Mouse (Mus musculus) ES-E14 (cell line): ENCODE results near the gene Tsr1. TPM values are rescaled to one million over a fixed set of nuclear protein-coding genes. Genes with fewer than 3 reads are reported as not detected.

ENCODE experiments used
- DNase-seq: peaks from one replicate; pipeline ENCODE4 v3.0.0-alpha.2; 2013; ENCODE audit warnings: low read depth, low spot score
- H3K27ac ChIP-seq: 2 replicates; pipeline ENCODE4 v1.5.1; 2012; ENCODE audit warnings: low read depth, mild to moderate bottlenecking, low read length, moderate library complexity, mixed read lengths; ENCODE audit not compliant: poor library complexity, insufficient read depth, severe bottlenecking
- H3K36me3 ChIP-seq: 2 replicates; pipeline ENCODE4 v1.6.1; 2012; ENCODE audit warnings: mild to moderate bottlenecking, low read length, moderate library complexity, mixed read lengths; ENCODE audit not compliant: control insufficient read depth, poor library complexity, insufficient read depth, severe bottlenecking
- H3K4me1 ChIP-seq, 2 experiments: fragments of 150-350 bp in 1 of 2; sonication (generic) in 1 of 2; 2 replicates each; pipeline ENCODE4 v1.6.1; 2012; ENCODE audit warnings: low read length in 2 of 2, mild to moderate bottlenecking in 1 of 2, mixed read lengths in 1 of 2; ENCODE audit not compliant: control insufficient read depth in 2 of 2, insufficient read depth in 2 of 2, poor library complexity in 1 of 2
- H3K4me3 ChIP-seq, 2 experiments: fragments of 150-350 bp in 1 of 2; sonication (generic) in 1 of 2; 2 replicates each; pipeline ENCODE4 v1.5.1; 2012; ENCODE audit warnings: low read length in 2 of 2, low read depth in 1 of 2, mild to moderate bottlenecking in 1 of 2, mixed read lengths in 1 of 2; ENCODE audit not compliant: insufficient read depth in 1 of 2, poor library complexity in 1 of 2, severe bottlenecking in 1 of 2
- H3K9ac ChIP-seq: 2 replicates; pipeline ENCODE4 v1.6.1; 2012; ENCODE audit warnings: low read depth, mild to moderate bottlenecking, low read length, mixed read lengths; ENCODE audit not compliant: poor library complexity, insufficient read depth, severe bottlenecking
- H3K9me3 ChIP-seq: fragments of 150-350 bp; sonication (generic); 2 replicates; pipeline ENCODE4 v1.6.1; 2012; ENCODE audit warnings: low read depth, mild to moderate bottlenecking, low read length; ENCODE audit not compliant: control insufficient read depth, insufficient read depth
- CHD2 ChIP-seq: IDR thresholded peaks from 2 replicates; pipeline ENCODE4 v1.6.1; 2014; ENCODE audit warnings: mild to moderate bottlenecking, low read depth, low read length, inconsistent platforms
- HCFC1 ChIP-seq: IDR thresholded peaks from 2 replicates; pipeline ENCODE4 v1.6.1; 2012; ENCODE audit warnings: low read length, inconsistent platforms, borderline replicate concordance; ENCODE audit not compliant: insufficient read depth
- MAFK ChIP-seq: IDR thresholded peaks from 2 replicates; pipeline ENCODE4 v1.6.1; 2014; ENCODE audit warnings: mild to moderate bottlenecking, low read depth, low read length, inconsistent platforms; ENCODE audit not compliant: insufficient read depth
- ZC3H11A ChIP-seq: IDR thresholded peaks from 2 replicates; pipeline ENCODE4 v1.6.1; 2012; ENCODE audit warnings: low read depth, mild to moderate bottlenecking, inconsistent platforms, low read length, borderline replicate concordance
- ZNF384 ChIP-seq: IDR thresholded peaks from 2 replicates; pipeline ENCODE4 v1.6.1; 2012; ENCODE audit warnings: low read depth, low read length, inconsistent platforms
- in situ Hi-C, 2 experiments: fragments of 600-800 bp; cut with MboI; formaldehyde crosslinking; loops; one replicate each; pipeline ENCODE4 v1.15.1; 2025; ENCODE audit warnings: low sequenced_read_pairs in 2 of 2, inconsistent platforms in 1 of 2; ENCODE audit not compliant: unreplicated experiment in 2 of 2
- total RNA-seq: library from RNA; depleted of rRNA; stranded (reverse); fragments of 300-350 nt; gene quantifications from 2 replicates; pipeline ENCODE4 v1.2.3, GENCODE M21; 2012

The Tsr1 gene
- total RNA-seq, 1 experiment: 125 TPM

DNA sequence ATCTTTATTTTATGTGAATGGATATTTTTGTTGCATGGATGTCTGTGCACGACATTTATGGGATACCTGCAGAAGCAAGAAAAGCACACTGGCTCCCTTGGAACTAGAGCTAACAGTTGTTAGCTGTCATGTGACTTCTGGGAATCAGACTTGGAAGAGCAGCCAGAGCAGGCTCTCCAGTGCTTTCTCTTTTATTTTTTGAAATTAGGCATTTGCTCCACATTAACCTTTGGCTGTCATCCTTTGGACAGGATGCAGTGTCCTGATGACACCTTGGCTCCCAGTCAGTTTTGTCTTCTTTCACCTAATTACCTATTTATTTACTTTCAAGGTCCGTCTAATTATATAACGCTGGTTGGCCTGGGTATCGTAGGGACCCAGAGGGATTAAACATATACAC lies 3.3 kb upstream of the Tsr1 start:
- peaks cover 5% of the 10 kb centered on the region for H3K36me3 ChIP-seq
- H3K27ac ChIP-seq: no peak overlapping the region
- H3K9me3 ChIP-seq: no peaks in the 10 kb centered on the region
- in situ Hi-C loops: no loop called here
- peaks cover 0 to under 1% of the 10 kb centered on the region in 2 experiments; a peak in 1 of 4 replicates for H3K4me1 ChIP-seq
- H3K9ac ChIP-seq: no peak overlapping the region
- TF ChIP-seq ZNF384 (no peak), ZC3H11A (no peak), HCFC1 (no peak), CHD2 (no peak), MAFK (no peak)
- DNase-seq: no peak
- no peak overlapping the region for H3K4me3 ChIP-seq

- DNase-seq: peak; percentile 31
- in situ Hi-C loops: no loop called here
- Histone ChIP-seq H3K9me3 (no peaks in the 10 kb centered on the region), H3K27ac (peak overlapping the region; percentile 20; the same call in 1 of the 2 replicates), H3K4me3 (peak overlapping the region; percentile 95 to 96), H3K36me3 (peaks cover 20% of the 10 kb centered on the region), H3K4me1 (peaks cover 0 to 9% of the 10 kb centered on the region in 2 experiments; a peak in 2 of 4 replicates), H3K9ac (peak overlapping the region; percentile 87)
- no peak for TF ChIP-seq ZC3H11A
- TF ChIP-seq HCFC1: peak; percentile 52; the same call in 1 of the 2 replicates
These were observed 1.6 kb upstream of the Tsr1 start for GRCm38 (mm10) chr11:74895980-74896900.

DNA sequence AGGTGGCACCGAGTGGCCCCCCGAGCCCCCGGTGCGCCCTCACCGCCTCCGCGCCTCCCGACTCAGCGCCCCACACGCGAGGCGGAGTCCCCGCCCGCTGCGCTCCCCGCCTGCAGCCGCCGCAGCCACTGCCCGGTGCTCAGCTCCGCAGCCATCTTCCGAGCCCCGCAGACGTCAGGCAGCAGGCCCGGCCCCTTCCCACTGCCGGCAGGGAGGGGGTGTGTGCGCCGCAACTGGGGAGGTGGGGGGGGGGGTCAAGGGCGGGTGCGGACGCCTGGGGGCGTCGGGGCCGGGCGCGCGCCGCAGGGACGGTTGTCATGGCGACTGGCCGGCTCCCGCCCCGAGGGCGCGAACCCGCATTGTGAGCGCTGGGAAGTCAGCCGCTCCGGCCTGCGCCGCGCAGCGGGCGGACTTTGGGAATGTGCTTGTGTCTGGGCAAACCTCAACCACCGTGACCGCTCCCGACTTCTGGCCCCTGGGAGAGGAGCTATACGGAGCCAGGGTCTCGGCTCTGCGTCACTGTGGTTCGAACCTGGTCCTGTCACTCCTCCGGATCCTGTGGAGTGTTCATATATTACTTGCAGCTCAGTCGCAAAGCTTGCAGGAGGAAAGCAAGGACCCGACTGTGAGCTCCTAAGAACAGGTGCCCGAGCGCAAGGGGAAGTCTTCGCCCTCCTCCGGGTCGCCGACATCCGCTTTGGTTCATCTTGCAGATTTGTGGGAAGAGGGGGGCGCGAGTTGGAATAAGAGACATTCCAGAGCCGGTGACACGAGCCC lies 782 bp upstream of the Tsr1 start, which contains the start of gene Sgsm2:
TSS of gene Sgsm2 (minus strand) at position 160 of the 777 bp plus-strand sequence.
- TF ChIP-seq ZNF384 (no peak), MAFK (no peak), HCFC1 (no peak), ZC3H11A (no peak), CHD2 (no peak)
- DNase-seq: peak; percentile 57
- H3K4me3 ChIP-seq: peak within 1 kb of the TSS; percentile 95 to 96
- peak within 1 kb of the TSS; percentile 99 for H3K9ac ChIP-seq
- peak within 1 kb of the TSS; percentile 73 for H3K27ac ChIP-seq
- H3K36me3 ChIP-seq: peaks cover 28% of the 10 kb centered on the region
- in situ Hi-C loops: no loop called here
- H3K4me1 ChIP-seq: peaks cover 0 to 11% of the 10 kb centered on the region in 2 experiments; a peak in 2 of 4 replicates
- H3K9me3 ChIP-seq: no peaks in the 10 kb centered on the region

DNA sequence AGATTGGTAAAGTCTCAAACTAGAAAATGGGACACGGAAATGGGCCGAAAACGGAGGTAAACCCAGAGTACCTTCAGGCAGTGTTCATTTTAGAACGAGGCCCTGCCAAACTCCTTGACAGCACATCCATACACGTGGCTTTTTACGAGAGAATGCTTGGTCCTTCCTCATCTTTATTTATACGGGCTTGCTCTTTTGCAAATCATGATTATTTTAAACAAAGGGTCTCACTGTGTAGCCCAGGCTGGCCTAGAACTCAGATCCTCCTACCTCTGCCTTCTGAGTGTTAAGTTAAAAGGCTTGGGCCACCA lies 601 bp downstream of the Tsr1 start:
- TF ChIP-seq ZNF384 (no peak), HCFC1 (no peak), CHD2 (no peak), MAFK (no peak), ZC3H11A (no peak)
- H3K9ac ChIP-seq: peak overlapping the region; percentile 99
- H3K4me1 ChIP-seq: peaks cover 0 to 11% of the 10 kb centered on the region in 2 experiments; a peak in 2 of 4 replicates
- in situ Hi-C loops: no loop called here
- H3K36me3 ChIP-seq: peaks cover 39% of the 10 kb centered on the region
- H3K9me3 ChIP-seq: no peaks in the 10 kb centered on the region
- DNase-seq: no peak
- peak overlapping the region; percentile 95 to 96 for H3K4me3 ChIP-seq
- peak overlapping the region; percentile 83 for H3K27ac ChIP-seq
